Mouse (Mus musculus) limb, embryonic 10.5 days (tissue): Measurements from ENCODE around the gene Pnmt. TPM values are rescaled to one million over a fixed set of nuclear protein-coding genes. Genes with fewer than 3 reads are reported as not detected.

Source experiments
- DNase-seq: peaks from one replicate; pipeline ENCODE4 v3.0.0-alpha.2; 2017; ENCODE audit warnings: low spot score
- H3K27ac ChIP-seq: fragments of 300-500 bp; sonication (generic); 2 replicates; pipeline ENCODE4 v1.5.1; 2016; ENCODE audit warnings: mild to moderate bottlenecking
- H3K27me3 ChIP-seq: fragments of 300-500 bp; sonication (generic); 2 replicates; pipeline ENCODE4 v1.6.1; 2016; ENCODE audit warnings: low read depth, mild to moderate bottlenecking; ENCODE audit not compliant: poor library complexity, severe bottlenecking
- H3K36me3 ChIP-seq: fragments of 300-500 bp; sonication (generic); 2 replicates; pipeline ENCODE4 v1.6.1; 2016; ENCODE audit warnings: mild to moderate bottlenecking, moderate library complexity
- H3K4me1 ChIP-seq: fragments of 300-500 bp; sonication (generic); 2 replicates; pipeline ENCODE4 v1.6.1; 2016
- H3K4me3 ChIP-seq: fragments of 300-500 bp; sonication (generic); 2 replicates; pipeline ENCODE4 v1.5.1; 2016; ENCODE audit warnings: mild to moderate bottlenecking, moderate library complexity
- H3K9me3 ChIP-seq: fragments of 300-500 bp; sonication (generic); replicated peaks from 2 replicates; pipeline ENCODE4 v1.6.1; 2016; ENCODE audit warnings: mild to moderate bottlenecking
- WGBS: fragments of 180-500 bp; shearing (Covaris S2); methylation state at CpG from one replicate; pipeline ENCODE4 v1.1.7; 2016; 5-methylcytosine and 5-hydroxymethylcytosine counted together
- polyA plus RNA-seq: library from polyadenylated mRNA; unstranded; fragments of >200 nt; fragmentation: Nextera tagmentation; extraction: Ambion mirVana; gene quantifications from 2 replicates; pipeline ENCODE4 v1.2.1, GENCODE M21; 2016

Gene Pnmt
- polyA plus RNA-seq, 1 experiment from 2014 or later: 0.61 TPM

- no peak for DNase-seq
- H3K9me3 ChIP-seq: no peaks in the 10 kb centered on the region
- peaks cover 24% of the 10 kb centered on the region for H3K4me1 ChIP-seq
- WGBS: 49% methylated on average over 6 of the region's 6 CpGs
- H3K27me3 ChIP-seq: peaks cover 53% of the 10 kb centered on the region
- H3K36me3 ChIP-seq: no peaks in the 10 kb centered on the region; the same call in 1 of the 2 replicates
- no peak overlapping the region for H3K4me3 ChIP-seq
- H3K27ac ChIP-seq: no peak overlapping the region
Measured at GRCm38 (mm10) chr11:98394301-98394700, 8.1 kb downstream of the Pnmt start.

DNA sequence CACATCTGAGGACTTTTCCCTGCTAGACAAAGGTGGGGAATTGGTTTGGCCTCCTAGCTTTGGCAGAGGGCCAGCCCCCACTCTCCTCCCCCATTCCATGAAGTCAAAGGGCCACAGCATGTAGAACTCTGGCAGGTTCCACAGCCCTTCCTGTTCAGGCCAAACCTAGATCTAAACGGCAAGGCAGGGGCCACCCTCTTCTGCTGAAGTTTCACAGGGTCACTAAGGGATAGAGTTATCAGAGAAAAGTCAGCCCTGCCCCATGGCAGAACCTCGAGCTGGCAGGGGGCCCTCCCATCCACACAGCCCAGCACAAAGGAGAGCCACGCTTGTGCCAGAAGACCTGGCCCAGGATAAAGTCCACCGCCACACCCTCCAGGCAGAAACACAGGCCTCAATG is 8.8 kb downstream of the Pnmt start:
- no peak for DNase-seq
- no peaks in the 10 kb centered on the region; the same call in 1 of the 2 replicates for H3K36me3 ChIP-seq
- H3K27me3 ChIP-seq: peaks cover 45% of the 10 kb centered on the region
- H3K4me3 ChIP-seq: no peak overlapping the region
- no peaks in the 10 kb centered on the region for H3K9me3 ChIP-seq
- WGBS: 60% methylated on average over 4 of the region's 4 CpGs
- peaks cover 31% of the 10 kb centered on the region for H3K4me1 ChIP-seq
- no peak overlapping the region for H3K27ac ChIP-seq

DNA sequence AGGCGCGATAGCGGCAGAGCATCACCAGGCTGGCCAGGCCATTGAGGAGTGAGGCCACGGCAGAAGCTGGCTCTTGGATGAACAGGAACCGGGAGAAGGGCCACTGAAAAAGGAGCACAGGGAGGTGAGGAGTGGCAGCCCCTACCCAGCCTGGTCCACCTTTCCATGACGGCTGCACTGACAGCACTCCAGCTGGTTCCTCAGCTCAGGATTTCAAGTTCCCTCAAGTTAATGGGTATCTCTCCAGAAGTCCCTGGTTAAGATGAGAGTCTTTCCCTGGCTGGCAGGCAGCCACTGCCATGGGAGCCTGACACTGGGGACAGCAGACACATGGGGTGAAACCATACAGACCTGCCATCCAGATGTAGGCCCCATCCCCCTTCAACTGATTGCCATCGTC is 11.7 kb downstream of the Pnmt start:
- no peaks in the 10 kb centered on the region for H3K9me3 ChIP-seq
- WGBS: 90% methylated on average over 7 of the region's 7 CpGs
- 0 out of 2 replicates have a peak overlapping the region, but pooled peaks have one; percentile 3 for H3K27ac ChIP-seq
- peaks cover 16% of the 10 kb centered on the region; the same call in 1 of the 2 replicates for H3K27me3 ChIP-seq
- H3K4me3 ChIP-seq: no peak overlapping the region
- peaks cover 21% of the 10 kb centered on the region for H3K4me1 ChIP-seq
- no peak for DNase-seq
- no peaks in the 10 kb centered on the region; the same call in 1 of the 2 replicates for H3K36me3 ChIP-seq

GRCm38 (mm10) chr11:98400161-98400726 is 14.0 kb downstream of the Pnmt start, which contains the start of gene Pgap3:
Gene Pgap3, minus strand, starts transcription at chr11:98400490.
- DNase-seq: peak; percentile 92
- peaks cover 16% of the 10 kb centered on the region for H3K4me1 ChIP-seq
- no peaks in the 10 kb centered on the region for H3K36me3 ChIP-seq
- WGBS: under 1% methylated on average over 40 of the region's 40 CpGs
- no peaks in the 10 kb centered on the region for H3K9me3 ChIP-seq
- H3K27ac ChIP-seq: peak within 1 kb of the TSS; percentile 97
- H3K27me3 ChIP-seq: no peaks in the 10 kb centered on the region
- peak within 1 kb of the TSS; percentile 83 for H3K4me3 ChIP-seq

- DNase-seq: no peak
- 61% methylated on average over 3 of the region's 3 CpGs for WGBS
- no peaks in the 10 kb centered on the region for H3K36me3 ChIP-seq
- H3K27me3 ChIP-seq: no peaks in the 10 kb centered on the region
- no peaks in the 10 kb centered on the region for H3K9me3 ChIP-seq
- H3K27ac ChIP-seq: peak overlapping the region; percentile 97
- H3K4me3 ChIP-seq: peak overlapping the region; percentile 83
- H3K4me1 ChIP-seq: peaks cover 16% of the 10 kb centered on the region
Measured at GRCm38 (mm10) chr11:98400816-98401215, 14.6 kb downstream of the Pnmt start.

DNA sequence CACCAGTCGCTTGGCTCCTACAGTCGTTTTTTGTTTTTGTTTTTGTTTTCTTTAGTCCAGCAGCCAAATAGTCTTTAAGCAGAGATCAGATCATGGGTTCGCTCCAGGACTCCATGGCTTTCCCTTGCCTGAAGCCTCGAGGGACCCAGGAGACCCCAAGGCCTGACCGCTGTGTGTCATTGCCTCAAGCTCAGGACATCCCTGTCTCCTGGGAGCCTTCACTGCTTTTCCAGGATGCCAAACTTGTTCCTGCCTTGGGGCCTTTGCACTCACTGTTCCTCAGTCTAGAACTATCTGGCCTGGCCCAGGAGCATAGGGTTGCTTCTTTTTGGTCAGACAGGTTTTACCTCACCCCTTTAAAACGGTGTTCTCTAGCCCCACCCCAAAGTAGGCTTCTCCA is 20.4 kb downstream of the Pnmt start:
- Histone ChIP-seq H3K9me3 (no peaks in the 10 kb centered on the region), H3K4me1 (peaks cover 13% of the 10 kb centered on the region), H3K4me3 (no peak overlapping the region), H3K36me3 (no peaks in the 10 kb centered on the region), H3K27ac (no peak overlapping the region), H3K27me3 (peaks cover 18% of the 10 kb centered on the region)
- DNase-seq: no peak
- WGBS: 76% methylated on average over 6 of the region's 6 CpGs

- H3K4me1 ChIP-seq: peaks cover 35% of the 10 kb centered on the region
- no peaks in the 10 kb centered on the region for H3K36me3 ChIP-seq
- H3K27me3 ChIP-seq: peaks cover 21% of the 10 kb centered on the region
- DNase-seq: no peak
- no peaks in the 10 kb centered on the region for H3K9me3 ChIP-seq
- H3K4me3 ChIP-seq: peak overlapping the region; percentile 16; the same call in 1 of the 2 replicates
- H3K27ac ChIP-seq: peak overlapping the region; percentile 73
- WGBS: 56% methylated on average over 8 of the region's 8 CpGs
Measured at GRCm38 (mm10) chr11:98408872-98409271, 22.6 kb downstream of the Pnmt start.

- peaks cover 40% of the 10 kb centered on the region for H3K4me1 ChIP-seq
- peaks cover 21% of the 10 kb centered on the region for H3K27me3 ChIP-seq
- WGBS: 6% methylated on average over 10 of the region's 10 CpGs
- no peak for DNase-seq
- peak overlapping the region; percentile 73 for H3K27ac ChIP-seq
- H3K36me3 ChIP-seq: no peaks in the 10 kb centered on the region
- H3K9me3 ChIP-seq: no peaks in the 10 kb centered on the region
- H3K4me3 ChIP-seq: peak overlapping the region; percentile 16; the same call in 1 of the 2 replicates
Measured at GRCm38 (mm10) chr11:98409341-98409822, 23.1 kb downstream of the Pnmt start.

DNA sequence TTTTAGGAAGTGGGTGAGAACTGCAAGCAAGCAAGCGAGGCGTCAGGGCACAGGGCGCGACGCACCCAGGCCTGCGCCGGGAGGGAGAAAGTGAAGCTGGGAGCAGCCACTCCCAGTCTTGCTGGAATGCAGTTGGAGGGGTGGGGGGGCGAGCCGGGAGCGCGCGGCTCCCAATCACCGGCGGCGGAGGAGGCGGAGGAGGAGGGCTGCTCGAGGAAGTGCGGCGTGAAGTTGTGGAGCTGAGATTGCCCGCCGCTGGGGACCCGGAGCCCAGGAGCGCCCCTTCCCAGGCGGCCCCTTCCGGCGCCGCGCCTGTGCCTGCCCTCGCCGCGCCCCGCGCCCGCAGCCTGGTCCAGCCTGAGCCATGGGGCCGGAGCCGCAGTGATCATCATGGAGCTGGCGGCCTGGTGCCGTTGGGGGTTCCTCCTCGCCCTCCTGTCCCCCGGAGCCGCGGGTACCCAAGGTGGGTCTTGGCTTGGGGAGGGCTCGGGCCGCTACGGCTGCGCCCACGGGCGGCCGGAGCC is 26.1 kb downstream of the Pnmt start, which contains the start of gene Erbb2:
Erbb2 (plus strand) TSS at position 198 of the 524 bp plus-strand sequence.
- Histone ChIP-seq H3K4me3 (peak within 1 kb of the TSS; percentile 95), H3K4me1 (peaks cover 53% of the 10 kb centered on the region), H3K27me3 (peaks cover 31% of the 10 kb centered on the region), H3K36me3 (no peaks in the 10 kb centered on the region), H3K9me3 (no peaks in the 10 kb centered on the region), H3K27ac (peak within 1 kb of the TSS; percentile 95)
- peak; percentile 89 for DNase-seq
- WGBS: 0% methylated on average over 48 of the region's 49 CpGs

- no peaks in the 10 kb centered on the region for H3K36me3 ChIP-seq
- H3K27me3 ChIP-seq: peaks cover 31% of the 10 kb centered on the region
- peak overlapping the region; percentile 95 for H3K4me3 ChIP-seq
- DNase-seq: peak; percentile 79
- peaks cover 53% of the 10 kb centered on the region for H3K4me1 ChIP-seq
- under 1% methylated on average over 40 of the region's 40 CpGs for WGBS
- H3K27ac ChIP-seq: peak overlapping the region; percentile 95
- no peaks in the 10 kb centered on the region for H3K9me3 ChIP-seq
Measured at GRCm38 (mm10) chr11:98412797-98413301, 26.6 kb downstream of the Pnmt start.

GRCm38 (mm10) chr11:98413731-98414130 is 27.5 kb downstream of the Pnmt start:
- Histone ChIP-seq H3K4me3 (peak overlapping the region; percentile 95), H3K4me1 (peaks cover 53% of the 10 kb centered on the region), H3K9me3 (no peaks in the 10 kb centered on the region), H3K27me3 (peaks cover 31% of the 10 kb centered on the region), H3K27ac (peak overlapping the region; percentile 95; the same call in 1 of the 2 replicates), H3K36me3 (peaks cover 2% of the 10 kb centered on the region; the same call in 1 of the 2 replicates)
- DNase-seq: no peak
- 26% methylated on average over 7 of the region's 7 CpGs for WGBS

DNA sequence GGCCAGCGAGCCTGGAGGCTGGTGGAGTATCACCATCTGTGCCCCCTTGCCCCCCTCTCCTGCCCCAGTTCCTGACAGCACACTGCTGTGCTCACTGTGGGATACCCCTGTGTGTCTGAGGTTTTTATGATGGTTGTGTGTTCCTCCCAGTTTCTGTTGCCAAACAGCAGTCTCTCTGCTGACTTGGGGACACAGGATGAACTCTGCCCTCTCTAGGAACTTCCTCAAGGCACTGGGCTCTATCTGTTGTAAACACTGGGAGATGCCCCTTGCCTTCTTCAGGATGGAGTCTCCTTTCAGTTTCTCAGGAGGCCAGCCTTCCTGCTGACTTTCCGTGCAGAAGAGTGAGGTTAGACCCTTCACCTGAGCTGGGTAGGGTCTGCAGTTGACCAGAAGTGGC is 27.9 kb downstream of the Pnmt start:
- no peak for DNase-seq
- Histone ChIP-seq H3K4me3 (peak overlapping the region; percentile 95), H3K9me3 (no peaks in the 10 kb centered on the region), H3K4me1 (peaks cover 49% of the 10 kb centered on the region), H3K27ac (no peak overlapping the region), H3K27me3 (peaks cover 31% of the 10 kb centered on the region), H3K36me3 (peaks cover 6% of the 10 kb centered on the region; the same call in 1 of the 2 replicates)
- WGBS: 22% methylated on average over 2 of the region's 2 CpGs

GRCm38 (mm10) chr11:98417074-98417473 is 30.8 kb downstream of the Pnmt start:
- peaks cover 31% of the 10 kb centered on the region for H3K36me3 ChIP-seq
- no peak for DNase-seq
- no peak overlapping the region for H3K4me3 ChIP-seq
- H3K9me3 ChIP-seq: no peaks in the 10 kb centered on the region
- peaks cover 10% of the 10 kb centered on the region; the same call in 1 of the 2 replicates for H3K27me3 ChIP-seq
- H3K27ac ChIP-seq: no peak overlapping the region
- 75% methylated on average over 1 of the region's 1 CpGs for WGBS
- peaks cover 37% of the 10 kb centered on the region for H3K4me1 ChIP-seq
